Mouse (Mus musculus) neutrophil, adult 65 days (primary cell): Measurements from ENCODE around the gene Olfr1240. TPM values are rescaled to one million over a fixed set of nuclear protein-coding genes. Genes with fewer than 3 reads are reported as not detected.

Source experiments
- total RNA-seq: library from RNA; stranded (reverse); gene quantifications from 2 replicates; pipeline ENCODE4 v1.2.4, GENCODE M21; 2023

The Olfr1240 gene
- total RNA-seq = not detected in 2 replicates

GRCm38 (mm10) chr2:89442900-89443299, at the start of gene Olfr1240:
Olfr1240 (minus strand) TSS chr2:89443000.

GRCm38 (mm10) chr2:89487026-89487425, 44.2 kb upstream of the Olfr1240 start, which contains the start of gene Olfr1241:
Olfr1241 (minus strand) TSS chr2:89487126.

GRCm38 (mm10) chr2:89420307-89420706, 22.5 kb downstream of the Olfr1240 start, which contains the start of gene Olfr1239:
Olfr1239 (minus strand) TSS chr2:89420407.

GRCm38 (mm10) chr2:89409576-89409975, 33.2 kb downstream of the Olfr1240 start, which contains the start of gene Olfr1238:
Olfr1238 (minus strand) TSS chr2:89409676.

Other genes with a start within 250 kb of the Olfr1240 start
- gene Olfr1226, start 243.0 kb downstream of the Olfr1240 start, total RNA-seq = not detected in 2 replicates
- not detected in 2 replicates for gene Olfr1228, start 188.9 kb downstream of the Olfr1240 start, total RNA-seq
- gene Olfr1229, start 155.0 kb downstream of the Olfr1240 start, total RNA-seq = not detected in 2 replicates
- not detected in 2 replicates for gene Olfr1230, start 145.7 kb downstream of the Olfr1240 start, total RNA-seq
- not detected in 2 replicates for gene Olfr1231, start 135.9 kb downstream of the Olfr1240 start, total RNA-seq
- gene Olfr1232, start 113.3 kb downstream of the Olfr1240 start, total RNA-seq = not detected in 2 replicates
- not detected in 2 replicates for gene Olfr1233, start 100.6 kb downstream of the Olfr1240 start, total RNA-seq
- gene Olfr1234, start 78.1 kb downstream of the Olfr1240 start, total RNA-seq = not detected in 2 replicates
- gene Olfr1238, start 33.3 kb downstream of the Olfr1240 start, total RNA-seq = not detected in 2 replicates
- not detected in 2 replicates for gene Olfr1239, start 22.6 kb downstream of the Olfr1240 start, total RNA-seq
- gene Olfr1241, start 44.1 kb upstream of the Olfr1240 start, total RNA-seq = not detected in 2 replicates
- gene Olfr1242, start 55.3 kb upstream of the Olfr1240 start, total RNA-seq = not detected in 2 replicates
- gene Olfr1243, start 88.5 kb upstream of the Olfr1240 start, total RNA-seq = not detected in 2 replicates
- not detected in 2 replicates for gene Olfr1245, start 135.4 kb upstream of the Olfr1240 start, total RNA-seq
- gene Olfr1246, start 150.2 kb upstream of the Olfr1240 start, total RNA-seq = not detected in 2 replicates
- 0.20 and 0.51 TPM in 2 replicates for gene Olfr1247, start 171.1 kb upstream of the Olfr1240 start, total RNA-seq
- not detected in 2 replicates for gene Olfr1248, start 175.2 kb upstream of the Olfr1240 start, total RNA-seq
- gene Olfr1249, start 192.0 kb upstream of the Olfr1240 start, total RNA-seq = not detected in 2 replicates
- not detected in 2 replicates for gene Olfr1250, start 218.5 kb upstream of the Olfr1240 start, total RNA-seq
- not detected in 2 replicates for gene Olfr1251, start 228.9 kb upstream of the Olfr1240 start, total RNA-seq